Mouse (Mus musculus): ENCODE measurements at regions not wholly inside any gene's neighbourhood (a gene's known extent, or its start where the extent isn't known, plus 50 kb on each side); places are given as distances from the start of the nearest gene placed in this dataset.

- no peak for TF ChIP-seq CTCF (IDR thresholded peaks at IDR 0.05)
- TF ChIP-seq EP300 (IDR thresholded peaks at IDR 0.05): no peak
Observed at GRCm38 (mm10) chr3:133901931-133902330, 334.4 kb upstream of the Cxxc4 start.
